Mouse (Mus musculus): ENCODE results near the gene Hps1.

Gene Hps1

GRCm38 (mm10) chr19:42753141-42753917, 26.4 kb downstream of the Hps1 start:
- peak; percentile 93 for DNase-seq

GRCm38 (mm10) chr19:42752363-42752931, 27.3 kb downstream of the Hps1 start, which contains the start of gene Pyroxd2:
Gene Pyroxd2, minus strand, starts transcription at chr19:42752775.
- DNase-seq = peak; percentile 93

- DNase-seq = no peak
Measured at GRCm38 (mm10) chr19:42750196-42750595, 29.6 kb downstream of the Hps1 start.

GRCm38 (mm10) chr19:42746702-42747101, 33.1 kb downstream of the Hps1 start:
- no peak for DNase-seq

GRCm38 (mm10) chr19:42745869-42746224, 33.9 kb downstream of the Hps1 start:
- DNase-seq = no peak

GRCm38 (mm10) chr19:42745084-42745868, 34.5 kb downstream of the Hps1 start:
- DNase-seq = no peak

- peak; percentile 81 for DNase-seq
Measured at GRCm38 (mm10) chr19:42744162-42744586, 35.6 kb downstream of the Hps1 start.

- DNase-seq = no peak
Measured at GRCm38 (mm10) chr19:42743261-42743660, 36.5 kb downstream of the Hps1 start.

GRCm38 (mm10) chr19:42741884-42742283, 37.9 kb downstream of the Hps1 start:
- DNase-seq = peak; percentile 24

GRCm38 (mm10) chr19:42740163-42740899, 39.4 kb downstream of the Hps1 start:
- no peak for DNase-seq

- DNase-seq = no peak
Measured at GRCm38 (mm10) chr19:42739734-42740133, 40.0 kb downstream of the Hps1 start.

GRCm38 (mm10) chr19:42737753-42738152, 42.0 kb downstream of the Hps1 start:
- DNase-seq = no peak

GRCm38 (mm10) chr19:42734982-42735381, 44.8 kb downstream of the Hps1 start:
- DNase-seq = no peak

- DNase-seq = no peak
Measured at GRCm38 (mm10) chr19:42727424-42727823, 52.4 kb downstream of the Hps1 start.

GRCm38 (mm10) chr19:42726766-42727165, 53.0 kb downstream of the Hps1 start:
- no peak for DNase-seq

GRCm38 (mm10) chr19:42725973-42726350, 53.8 kb downstream of the Hps1 start:
- DNase-seq = no peak

GRCm38 (mm10) chr19:42725056-42725972, 54.5 kb downstream of the Hps1 start:
- peak; percentile 29 for DNase-seq

GRCm38 (mm10) chr19:42723302-42723701, 56.5 kb downstream of the Hps1 start:
- DNase-seq = no peak

GRCm38 (mm10) chr19:42722500-42722899, 57.3 kb downstream of the Hps1 start:
- no peak for DNase-seq

GRCm38 (mm10) chr19:42718101-42718500, 61.7 kb downstream of the Hps1 start:
- no peak for DNase-seq

- DNase-seq = no peak
Measured at GRCm38 (mm10) chr19:42717668-42718067, 62.1 kb downstream of the Hps1 start.

- no peak for DNase-seq
Measured at GRCm38 (mm10) chr19:42716507-42716906, 63.3 kb downstream of the Hps1 start.

Measured in lung, postnatal 10 days (tissue).